Mouse (Mus musculus) kidney, postnatal 10 days (tissue): ENCODE results near the gene Eqtn.
A peak's percentile ranks its signal among the peaks of the same experiment; 100 is the strongest.

Source experiments
- DNase-seq: peaks from one replicate; pipeline ENCODE4 v3.0.0; 2021; ENCODE audit warnings: mixed read lengths

Eqtn gene

DNA sequence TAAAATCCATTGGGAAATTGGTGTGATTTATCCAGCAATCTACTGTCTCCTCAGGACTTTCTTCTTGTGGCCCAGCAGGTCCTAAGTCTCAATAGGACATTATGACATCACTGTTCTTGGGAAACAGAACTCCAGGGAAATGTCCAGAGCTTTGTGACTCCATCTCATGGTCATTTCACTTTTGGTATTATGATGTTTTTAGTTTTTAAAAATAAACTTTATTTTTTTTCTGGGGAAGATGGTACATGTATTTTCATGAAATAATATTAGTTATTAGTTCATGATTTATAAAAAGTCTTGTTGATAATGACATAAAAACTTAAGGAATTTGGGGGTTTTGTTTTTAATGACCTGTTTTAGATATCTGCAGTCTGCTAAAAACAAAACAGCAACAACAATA is at the start of gene Eqtn:
Eqtn (minus strand) TSS at position 101 of the 400 bp plus-strand sequence.
- no peak for DNase-seq

GRCm38 (mm10) chr4:94973321-94973720 is 44.7 kb upstream of the Eqtn start:
- DNase-seq = no peak

DNA sequence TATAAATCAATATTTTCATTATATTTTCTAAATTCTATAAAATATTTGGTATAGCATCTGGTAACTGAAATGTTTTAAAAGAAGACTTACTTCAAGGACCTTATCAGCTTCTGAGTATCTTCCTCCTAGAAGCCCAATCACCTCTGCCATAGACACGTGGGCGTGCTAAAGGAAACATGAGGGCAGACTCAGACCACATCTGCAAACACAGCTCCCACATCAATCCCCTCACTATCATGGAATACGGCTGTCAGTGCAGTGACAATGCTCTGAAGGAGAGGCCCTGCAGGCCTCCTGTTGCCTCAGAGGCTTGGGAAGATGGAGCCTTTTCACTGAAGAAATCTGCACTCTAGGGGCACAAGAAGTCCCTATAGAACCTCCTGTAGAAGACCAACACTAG is 24.1 kb upstream of the Eqtn start:
- DNase-seq = no peak

GRCm38 (mm10) chr4:94941221-94941855 is 12.7 kb upstream of the Eqtn start:
- DNase-seq = peak; percentile 66

DNA sequence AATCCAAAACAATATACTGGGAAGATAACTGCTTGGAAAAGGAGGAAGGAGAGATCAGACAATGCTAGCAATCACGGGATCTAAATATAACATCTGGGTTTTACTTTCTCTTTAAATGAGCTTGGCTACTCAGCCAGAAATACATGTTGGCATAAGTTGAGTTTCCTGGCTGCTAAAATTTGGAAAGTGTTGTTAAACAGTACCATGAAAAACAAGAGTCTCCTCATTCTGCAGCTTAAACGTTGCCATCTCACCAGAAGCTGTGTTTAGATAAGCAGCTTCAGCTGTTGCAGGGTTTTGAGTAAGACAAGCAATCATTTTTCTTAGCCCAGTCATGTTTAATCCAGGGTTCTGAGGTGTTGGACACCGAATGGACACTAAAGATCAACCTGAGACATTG is 26.9 kb downstream of the Eqtn start:
- DNase-seq = no peak

DNA sequence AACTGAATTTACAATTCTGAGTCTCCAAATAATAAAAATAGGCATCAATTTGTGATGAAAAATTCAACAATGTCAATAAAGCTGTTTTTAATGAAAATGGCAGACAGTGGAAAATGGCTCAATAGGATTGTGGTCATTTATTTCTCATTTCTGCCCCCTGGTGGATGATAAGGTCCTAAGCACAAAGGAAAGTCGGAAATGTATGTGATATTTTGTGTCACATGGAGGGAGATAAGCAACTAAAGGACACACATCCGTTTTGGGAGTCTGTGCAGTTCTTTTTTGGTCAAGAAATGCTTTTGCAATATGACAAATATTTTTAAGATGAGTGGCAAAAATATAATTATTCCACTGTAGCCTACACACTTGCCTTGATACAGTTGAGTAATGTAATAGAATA is 27.9 kb downstream of the Eqtn start:
- peak; percentile 30 for DNase-seq
